Mouse (Mus musculus): ENCODE data around the gene Arhgef1. TPM values are rescaled to one million over a fixed set of nuclear protein-coding genes. Genes with fewer than 3 reads are reported as not detected.
A peak's percentile ranks its signal among the peaks of the same experiment; 100 is the strongest.
"Not testable (repeated sequence)": the region's sequence is repeated elsewhere in the genome, so short reads cannot be mapped to it uniquely, and the experiment has no call there.

Gene Arhgef1
- polyA plus RNA-seq, 1 experiment from 2014 or later: 73.7 TPM

DNA sequence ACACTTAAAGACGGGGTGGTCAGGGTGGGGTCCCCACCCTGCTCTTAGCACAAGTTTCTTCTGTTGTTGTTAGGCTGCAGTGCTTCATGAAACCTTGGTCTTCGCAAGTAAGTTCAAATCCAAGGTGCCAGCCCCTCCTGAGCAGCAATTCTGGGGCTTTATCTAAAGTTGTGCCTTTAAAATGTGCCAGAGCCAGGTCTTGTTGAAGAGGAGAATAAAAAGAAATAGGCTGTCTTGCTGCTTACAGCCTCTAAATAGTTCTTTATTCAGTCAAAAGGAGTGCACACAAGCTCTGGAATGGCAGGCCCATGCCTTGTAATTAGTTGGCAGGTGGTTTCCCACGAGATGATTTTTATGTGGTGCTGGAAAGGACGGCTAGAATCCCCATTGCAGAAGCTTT lies 15.6 kb upstream of the Arhgef1 start:
- peaks cover 21% of the 10 kb centered on the region for H3K4me1 ChIP-seq (replicated peaks; ENCODE audit: control insufficient read depth, insufficient read depth, low read length)
- H3K36me3 ChIP-seq (ENCODE audit: control insufficient read depth, insufficient read depth): peaks cover 10% of the 10 kb centered on the region; the same call in 1 of the 2 replicates
- H3K27ac ChIP-seq (ENCODE audit: low read length): no peak overlapping the region
- no peak overlapping the region for H3K4me2 ChIP-seq (ENCODE audit: low read length)
- 44% methylated on average over 4 of the region's 4 CpGs for WGBS
- H3K4me3 ChIP-seq (replicated peaks; ENCODE audit: low read length): no peak overlapping the region
- ATAC-seq: no peak
- no peaks in the 10 kb centered on the region for H3K9me3 ChIP-seq (ENCODE audit: control insufficient read depth, low read length)
- H3K9ac ChIP-seq (replicated peaks; ENCODE audit: low read depth, low read length): no peak overlapping the region
- no peaks in the 10 kb centered on the region for H3K27me3 ChIP-seq (replicated peaks; ENCODE audit: control insufficient read depth, insufficient read depth, low read length)

GRCm38 (mm10) chr7:24889431-24890220 lies 13.1 kb upstream of the Arhgef1 start:
- Histone ChIP-seq H3K4me1 (replicated peaks; ENCODE audit: control insufficient read depth, insufficient read depth, low read length) (peaks cover 21% of the 10 kb centered on the region), H3K9ac (replicated peaks; ENCODE audit: low read depth, low read length) (no peak overlapping the region), H3K27ac (ENCODE audit: low read length) (no peak overlapping the region), H3K4me2 (ENCODE audit: low read length) (no peak overlapping the region), H3K9me3 (ENCODE audit: control insufficient read depth, low read length) (no peaks in the 10 kb centered on the region), H3K4me3 (replicated peaks; ENCODE audit: low read length) (no peak overlapping the region), H3K27me3 (replicated peaks; ENCODE audit: control insufficient read depth, insufficient read depth, low read length) (no peaks in the 10 kb centered on the region), H3K36me3 (ENCODE audit: control insufficient read depth, insufficient read depth) (peaks cover 10% of the 10 kb centered on the region; the same call in 1 of the 2 replicates)
- 77% methylated on average over 6 of the region's 6 CpGs for WGBS
- no peak for ATAC-seq

DNA sequence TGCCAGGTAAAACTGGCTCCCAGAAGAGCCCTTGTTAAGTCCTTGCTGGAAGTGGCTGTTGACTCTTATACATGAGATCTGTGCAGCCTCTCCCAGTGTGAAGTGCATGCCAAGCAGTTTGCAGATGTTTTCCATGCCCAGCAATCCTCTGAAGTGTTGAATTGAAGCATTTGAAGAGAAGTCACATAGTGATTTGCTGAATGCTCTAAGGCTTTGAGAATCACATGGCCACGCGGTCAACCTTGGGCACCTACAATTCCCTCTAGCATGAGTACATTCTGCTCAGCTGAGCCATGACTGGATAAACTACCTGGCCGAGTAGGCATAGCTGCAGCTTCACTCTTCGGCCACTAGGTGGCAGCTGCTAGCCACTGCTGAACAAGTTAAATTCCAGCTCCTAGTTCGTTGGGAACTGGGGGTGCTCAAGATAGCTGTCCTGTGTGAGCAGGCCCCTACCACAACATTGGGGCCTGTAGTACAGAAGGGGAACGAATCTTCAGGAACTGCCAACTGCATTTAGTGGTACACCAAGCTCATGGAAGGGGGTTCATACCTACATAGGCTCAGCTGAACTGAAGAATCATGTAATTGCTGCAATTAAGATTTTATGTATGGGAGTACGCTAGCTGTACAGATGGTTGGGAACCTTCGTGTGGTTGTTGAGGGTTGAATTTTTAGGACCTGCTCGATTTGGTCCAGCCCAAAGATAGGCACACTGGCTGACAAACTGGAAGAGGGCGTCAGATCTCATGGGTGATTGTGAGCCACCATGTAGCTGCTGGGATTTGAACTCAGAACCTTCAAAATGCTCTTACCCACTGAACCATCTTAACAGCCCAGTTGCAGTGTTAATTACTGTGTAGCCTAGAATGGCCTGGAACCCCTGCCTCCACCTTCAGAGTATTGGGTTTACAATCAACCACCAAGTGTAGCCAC lies 12.2 kb upstream of the Arhgef1 start:
- H3K4me3 ChIP-seq (replicated peaks; ENCODE audit: low read length): no peak overlapping the region
- no peak overlapping the region for H3K4me2 ChIP-seq (ENCODE audit: low read length)
- H3K9me3 ChIP-seq (ENCODE audit: control insufficient read depth, low read length): no peaks in the 10 kb centered on the region
- peaks cover 17% of the 10 kb centered on the region for H3K4me1 ChIP-seq (replicated peaks; ENCODE audit: control insufficient read depth, insufficient read depth, low read length)
- peaks cover 10% of the 10 kb centered on the region; the same call in 1 of the 2 replicates for H3K36me3 ChIP-seq (ENCODE audit: control insufficient read depth, insufficient read depth)
- 32% methylated on average over 10 of the region's 10 CpGs for WGBS
- ATAC-seq: peak; percentile 63
- no peak overlapping the region for H3K27ac ChIP-seq (ENCODE audit: low read length)
- H3K27me3 ChIP-seq (replicated peaks; ENCODE audit: control insufficient read depth, insufficient read depth, low read length): no peaks in the 10 kb centered on the region
- no peak overlapping the region for H3K9ac ChIP-seq (replicated peaks; ENCODE audit: low read depth, low read length)

DNA sequence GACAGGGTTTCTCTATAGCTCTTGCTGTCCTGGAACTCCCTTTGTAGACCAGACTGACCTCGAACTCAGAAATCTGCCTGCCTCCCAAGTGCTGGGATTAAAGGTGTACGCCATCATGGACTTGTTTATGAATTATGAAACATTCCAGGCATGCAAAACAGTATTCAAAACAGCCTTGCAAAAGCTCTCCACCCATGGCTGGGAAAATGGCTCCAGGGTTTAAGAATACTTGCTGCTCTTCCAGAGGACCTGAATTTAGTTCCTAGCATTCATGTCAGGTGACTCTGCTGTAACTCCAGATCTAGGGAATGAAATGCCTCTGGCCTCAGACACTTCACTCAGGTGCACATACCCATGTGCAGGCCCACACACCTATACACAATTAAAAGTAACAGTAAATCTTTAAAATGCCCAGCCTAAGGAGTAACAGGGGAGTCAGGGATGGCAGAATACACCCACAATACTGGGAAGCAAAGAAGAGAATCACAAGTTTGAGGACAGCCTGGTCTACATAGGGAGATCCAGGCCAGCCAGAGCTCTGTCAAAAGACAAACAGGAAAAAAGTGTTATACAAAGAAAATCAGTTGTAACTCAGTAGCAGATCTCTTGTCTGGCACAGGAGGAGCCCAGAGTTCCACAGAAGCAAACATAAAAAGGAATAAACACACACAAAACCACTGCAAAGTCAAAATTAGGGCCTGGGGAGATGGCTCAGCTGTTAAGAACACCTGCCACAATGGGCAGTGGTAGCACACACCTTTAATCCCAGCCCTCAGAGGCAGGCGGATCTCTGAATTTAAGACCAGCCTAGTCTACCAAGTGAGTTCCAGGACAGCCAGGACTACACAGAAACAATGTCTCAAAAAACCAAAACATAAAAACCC lies 11.2 kb upstream of the Arhgef1 start:
- Histone ChIP-seq H3K27ac (ENCODE audit: low read length) (no peak overlapping the region), H3K27me3 (replicated peaks; ENCODE audit: control insufficient read depth, insufficient read depth, low read length) (no peaks in the 10 kb centered on the region), H3K4me3 (replicated peaks; ENCODE audit: low read length) (no peak overlapping the region), H3K4me1 (replicated peaks; ENCODE audit: control insufficient read depth, insufficient read depth, low read length) (peaks cover 8% of the 10 kb centered on the region), H3K9me3 (ENCODE audit: control insufficient read depth, low read length) (no peaks in the 10 kb centered on the region), H3K36me3 (ENCODE audit: control insufficient read depth, insufficient read depth) (peaks cover 10% of the 10 kb centered on the region; the same call in 1 of the 2 replicates), H3K4me2 (ENCODE audit: low read length) (no peak overlapping the region), H3K9ac (replicated peaks; ENCODE audit: low read depth, low read length) (no peak overlapping the region)
- 72% methylated on average over 3 of the region's 3 CpGs for WGBS
- no peak for ATAC-seq

DNA sequence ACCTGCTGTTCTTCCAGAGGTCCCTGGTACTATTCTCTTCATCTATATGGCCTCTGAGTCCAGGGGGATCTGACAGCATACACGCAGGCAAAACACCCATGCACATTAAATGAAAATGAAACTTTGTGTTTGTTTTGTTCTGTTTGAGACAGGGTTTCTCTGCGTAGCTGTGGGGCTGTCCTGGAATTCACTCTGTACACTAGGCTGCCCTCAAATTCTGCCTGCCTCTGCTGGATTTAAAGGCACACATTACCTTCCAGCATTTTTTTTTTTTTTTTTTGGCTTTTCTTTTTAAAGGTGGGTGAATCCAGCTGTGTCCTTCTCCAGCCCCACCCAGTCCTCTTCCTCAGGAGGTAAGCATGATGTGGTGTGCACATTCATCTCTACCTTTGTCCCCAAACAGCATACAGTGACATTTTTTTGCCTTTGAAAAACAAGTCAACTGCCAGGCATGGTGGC lies 10.6 kb upstream of the Arhgef1 start:
- H3K36me3 ChIP-seq (ENCODE audit: control insufficient read depth, insufficient read depth): peaks cover 10% of the 10 kb centered on the region; the same call in 1 of the 2 replicates
- H3K27ac ChIP-seq (ENCODE audit: low read length): no peak overlapping the region
- peaks cover 2% of the 10 kb centered on the region; the same call in 1 of the 2 replicates for H3K4me1 ChIP-seq (replicated peaks; ENCODE audit: control insufficient read depth, insufficient read depth, low read length)
- H3K9me3 ChIP-seq (ENCODE audit: control insufficient read depth, low read length): no peaks in the 10 kb centered on the region
- no peak overlapping the region for H3K4me3 ChIP-seq (replicated peaks; ENCODE audit: low read length)
- no peaks in the 10 kb centered on the region for H3K27me3 ChIP-seq (replicated peaks; ENCODE audit: control insufficient read depth, insufficient read depth, low read length)
- ATAC-seq: no peak
- WGBS: 69% methylated on average over 2 of the region's 2 CpGs
- no peak overlapping the region for H3K4me2 ChIP-seq (ENCODE audit: low read length)
- no peak overlapping the region for H3K9ac ChIP-seq (replicated peaks; ENCODE audit: low read depth, low read length)

DNA sequence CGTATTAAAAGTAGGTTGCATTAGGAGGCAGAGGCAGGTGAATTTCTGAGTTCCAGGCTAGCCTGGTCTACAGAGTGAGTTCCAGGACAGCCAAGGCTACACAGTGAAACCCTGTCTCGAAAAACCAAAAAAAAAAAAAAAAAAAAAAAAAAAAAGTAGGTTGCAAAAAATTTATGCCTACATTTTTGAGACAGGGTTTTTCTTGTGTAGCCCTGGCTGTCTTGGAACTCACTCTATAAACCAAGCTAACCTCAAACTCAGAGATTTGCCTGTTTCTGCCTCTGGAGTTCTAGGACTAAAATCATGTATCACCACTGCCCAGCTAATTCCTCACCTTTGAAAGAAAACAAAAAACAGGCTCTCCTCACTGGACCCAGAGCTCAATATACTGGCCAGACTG lies 7.0 kb upstream of the Arhgef1 start:
- H3K9ac ChIP-seq (replicated peaks; ENCODE audit: low read depth, low read length); H3K27ac ChIP-seq (ENCODE audit: low read length); H3K4me2 ChIP-seq (ENCODE audit: low read length); H3K27me3 ChIP-seq (replicated peaks; ENCODE audit: control insufficient read depth, insufficient read depth, low read length); H3K36me3 ChIP-seq (ENCODE audit: control insufficient read depth, insufficient read depth); ATAC-seq; H3K4me1 ChIP-seq (replicated peaks; ENCODE audit: control insufficient read depth, insufficient read depth, low read length); H3K4me3 ChIP-seq (replicated peaks; ENCODE audit: low read length); H3K9me3 ChIP-seq (ENCODE audit: control insufficient read depth, low read length): not testable (repeated sequence)
- 91% methylated on average over 2 of the region's 2 CpGs for WGBS

DNA sequence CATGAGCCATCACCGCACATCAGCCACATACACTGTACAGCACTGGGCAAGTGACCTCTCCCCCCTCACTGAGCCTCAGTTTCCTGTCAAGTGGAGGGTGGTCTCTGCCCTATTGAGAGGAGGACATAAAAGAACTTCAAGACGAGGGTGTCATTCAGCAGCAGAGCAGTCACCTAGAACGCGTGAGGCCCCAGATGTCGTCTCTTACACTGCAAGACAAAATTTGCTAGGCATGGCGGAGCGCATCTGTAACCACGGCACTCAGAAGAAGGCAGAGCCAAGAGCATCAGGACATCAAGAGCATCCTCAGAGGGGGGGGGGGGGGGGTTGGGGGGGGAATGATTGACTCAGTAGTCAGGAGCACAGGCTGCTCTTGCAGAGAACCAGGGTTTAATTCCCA lies 6.4 kb upstream of the Arhgef1 start:
- no peak for ATAC-seq
- Histone ChIP-seq H3K36me3 (ENCODE audit: control insufficient read depth, insufficient read depth) (no peaks in the 10 kb centered on the region), H3K4me3 (replicated peaks; ENCODE audit: low read length) (no peak overlapping the region), H3K27ac (ENCODE audit: low read length) (no peak overlapping the region), H3K9me3 (ENCODE audit: control insufficient read depth, low read length) (no peaks in the 10 kb centered on the region), H3K4me2 (ENCODE audit: low read length) (no peak overlapping the region), H3K27me3 (replicated peaks; ENCODE audit: control insufficient read depth, insufficient read depth, low read length) (no peaks in the 10 kb centered on the region), H3K4me1 (replicated peaks; ENCODE audit: control insufficient read depth, insufficient read depth, low read length) (no peaks in the 10 kb centered on the region), H3K9ac (replicated peaks; ENCODE audit: low read depth, low read length) (no peak overlapping the region)
- 75% methylated on average over 8 of the region's 8 CpGs for WGBS

DNA sequence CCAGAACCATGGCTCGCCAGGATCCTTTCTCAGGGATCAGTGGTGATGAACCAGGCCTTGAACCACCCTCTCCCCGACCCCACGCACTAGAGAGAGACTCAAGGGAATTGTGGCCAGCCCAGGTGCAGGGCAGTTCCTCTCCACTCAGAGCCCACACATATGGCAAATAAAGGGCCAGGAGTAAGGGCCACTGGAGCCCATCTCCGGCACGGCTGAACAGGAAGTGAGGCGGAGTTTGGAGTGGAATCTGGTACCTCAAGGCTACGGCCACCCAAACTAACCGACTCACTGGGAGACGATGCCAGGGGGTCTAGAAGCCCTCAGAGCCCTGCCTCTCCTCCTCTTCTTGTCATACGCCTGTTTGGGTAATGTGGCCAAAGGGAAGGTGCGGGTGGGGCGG lies 5.5 kb upstream of the Arhgef1 start, which contains the start of gene Cd79a:
Cd79a (plus strand) TSS at position 158 of the 400 bp plus-strand sequence.
- no peaks in the 10 kb centered on the region for H3K27me3 ChIP-seq (replicated peaks; ENCODE audit: control insufficient read depth, insufficient read depth, low read length)
- H3K9ac ChIP-seq (replicated peaks; ENCODE audit: low read depth, low read length): no peak within 1 kb of the TSS
- 83% methylated on average over 12 of the region's 12 CpGs for WGBS
- no peak for ATAC-seq
- H3K4me2 ChIP-seq (ENCODE audit: low read length): no peak within 1 kb of the TSS
- no peak within 1 kb of the TSS for H3K4me3 ChIP-seq (replicated peaks; ENCODE audit: low read length)
- H3K27ac ChIP-seq (ENCODE audit: low read length): no peak within 1 kb of the TSS
- no peaks in the 10 kb centered on the region for H3K36me3 ChIP-seq (ENCODE audit: control insufficient read depth, insufficient read depth)
- H3K9me3 ChIP-seq (ENCODE audit: control insufficient read depth, low read length): no peaks in the 10 kb centered on the region
- H3K4me1 ChIP-seq (replicated peaks; ENCODE audit: control insufficient read depth, insufficient read depth, low read length): no peaks in the 10 kb centered on the region

Data from forebrain, embryonic 16.5 days (tissue).